Mouse (Mus musculus) E14TG2a.4 (cell line): ENCODE data around the gene Traf3ip1.

Experiments used
- CTCF ChIP-seq: conservative IDR thresholded peaks from 2 replicates; pipeline ENCODE4 v1.5.1; 2014; ENCODE audit warnings: low read length
- NANOG ChIP-seq: IDR thresholded peaks from 2 replicates; pipeline ENCODE4 v1.6.1; 2014; ENCODE audit warnings: borderline replicate concordance, low read length, mixed read lengths
- POU5F1 ChIP-seq: IDR thresholded peaks from 2 replicates; pipeline ENCODE4 v1.6.1; 2014; ENCODE audit warnings: low read length, borderline replicate concordance

GRCm38 (mm10) chr1:91533483-91533882 is 39.0 kb downstream of the Traf3ip1 start:
- no peak for TF ChIP-seq CTCF
- no peak for TF ChIP-seq NANOG
- TF ChIP-seq POU5F1, result no peak
